Mouse (Mus musculus) midbrain, embryonic 11.5 days (tissue): ENCODE measurements at regions not wholly inside any gene's neighbourhood (a gene's known extent, or its start where the extent isn't known, plus 50 kb on each side); places are given as distances from the start of the nearest gene placed in this dataset.

Experiments
- ATAC-seq: fragments of 200-750 bp; cut with Nextera tagmentation; 2 replicates; pipeline ENCODE4 v1.8.0; 2017; ENCODE audit warnings: moderate TSS enrichment, moderate library complexity; ENCODE audit not compliant: low FRiP score
- DNase-seq: peaks from one replicate; pipeline ENCODE4 v3.0.0; 2015; ENCODE audit warnings: low spot score; ENCODE audit errors: missing footprints
- H3K27ac ChIP-seq: fragments of 300-500 bp; sonication (generic); 2 replicates; pipeline ENCODE4 v1.5.1; 2014; ENCODE audit warnings: low read depth, low read length
- H3K27me3 ChIP-seq: fragments of 300-500 bp; sonication (generic); 2 replicates; pipeline ENCODE4 v1.6.1; 2014; ENCODE audit warnings: mild to moderate bottlenecking, low read length, moderate library complexity, mixed read lengths; ENCODE audit not compliant: control insufficient read depth, insufficient read depth
- H3K36me3 ChIP-seq: fragments of 300-500 bp; sonication (generic); 2 replicates; pipeline ENCODE4 v1.6.1; 2014; ENCODE audit warnings: mild to moderate bottlenecking, low read length, moderate library complexity, mixed read lengths; ENCODE audit not compliant: control insufficient read depth, insufficient read depth
- H3K4me1 ChIP-seq: fragments of 300-500 bp; sonication (generic); 2 replicates; pipeline ENCODE4 v1.6.1; 2014; ENCODE audit warnings: low read length; ENCODE audit not compliant: control insufficient read depth, insufficient read depth
- H3K4me2 ChIP-seq: fragments of 300-500 bp; sonication (generic); 2 replicates; pipeline ENCODE4 v1.6.1; 2014; ENCODE audit warnings: mild to moderate bottlenecking, moderate library complexity
- H3K4me3 ChIP-seq: fragments of 300-500 bp; sonication (generic); 2 replicates; pipeline ENCODE4 v1.5.1; 2014; ENCODE audit warnings: low read depth, low read length
- H3K9ac ChIP-seq: fragments of 300-500 bp; sonication (generic); 2 replicates; pipeline ENCODE4 v1.6.1; 2014; ENCODE audit warnings: low read length
- H3K9me3 ChIP-seq: fragments of 300-500 bp; sonication (generic); 2 replicates; pipeline ENCODE4 v1.6.1; 2016; ENCODE audit warnings: low read length; ENCODE audit not compliant: control insufficient read depth
- WGBS: fragments of 180-500 bp; shearing (Covaris S2); extraction: QIAGEN DNeasy Blood & Tissue Kit; methylation state at CpG from one replicate; pipeline ENCODE4 v1.1.7; 2014; 5-methylcytosine and 5-hydroxymethylcytosine counted together

- H3K4me1 ChIP-seq: no peaks in the 10 kb centered on the region
- ATAC-seq (no peak), DNase-seq (no peak)
- no peaks in the 10 kb centered on the region for H3K9me3 ChIP-seq
- H3K9ac ChIP-seq: no peak overlapping the region
- H3K4me2 ChIP-seq: no peak overlapping the region
- WGBS: 82% methylated on average over 2 of the region's 2 CpGs
- no peaks in the 10 kb centered on the region for H3K36me3 ChIP-seq
- no peak overlapping the region for H3K27ac ChIP-seq
- H3K4me3 ChIP-seq: no peak overlapping the region
- no peaks in the 10 kb centered on the region for H3K27me3 ChIP-seq
Observed at GRCm38 (mm10) chr2:173843671-173844070, 106.4 kb downstream of the Vapb start.

GRCm38 (mm10) chr2:173844524-173844923, 107.2 kb downstream of the Vapb start:
- 93% methylated on average over 3 of the region's 3 CpGs for WGBS
- H3K9me3 ChIP-seq: no peaks in the 10 kb centered on the region
- no peaks in the 10 kb centered on the region for H3K4me1 ChIP-seq
- no peaks in the 10 kb centered on the region for H3K36me3 ChIP-seq
- no peak overlapping the region for H3K9ac ChIP-seq
- H3K27ac ChIP-seq: no peak overlapping the region
- H3K4me3 ChIP-seq: no peak overlapping the region
- H3K4me2 ChIP-seq: no peak overlapping the region
- H3K27me3 ChIP-seq: no peaks in the 10 kb centered on the region
- DNase-seq: no peak
- ATAC-seq: no peak

GRCm38 (mm10) chr2:173845155-173846029, 108.1 kb downstream of the Vapb start:
- WGBS: 82% methylated on average over 14 of the region's 14 CpGs
- H3K4me2 ChIP-seq: no peak overlapping the region
- H3K27ac ChIP-seq: no peak overlapping the region
- H3K36me3 ChIP-seq: no peaks in the 10 kb centered on the region
- no peaks in the 10 kb centered on the region for H3K4me1 ChIP-seq
- ATAC-seq (no peak), DNase-seq (no peak)
- H3K27me3 ChIP-seq: no peaks in the 10 kb centered on the region
- H3K9ac ChIP-seq: no peak overlapping the region
- no peak overlapping the region for H3K4me3 ChIP-seq
- no peaks in the 10 kb centered on the region for H3K9me3 ChIP-seq

GRCm38 (mm10) chr2:173851054-173851453, 113.7 kb downstream of the Vapb start:
- H3K27ac ChIP-seq: no peak overlapping the region
- DNase-seq (no peak), ATAC-seq (no peak)
- H3K36me3 ChIP-seq: no peaks in the 10 kb centered on the region
- H3K9me3 ChIP-seq: no peaks in the 10 kb centered on the region
- no peak overlapping the region for H3K4me2 ChIP-seq
- no peak overlapping the region for H3K9ac ChIP-seq
- H3K4me3 ChIP-seq: no peak overlapping the region
- WGBS: 80% methylated on average over 4 of the region's 4 CpGs
- H3K27me3 ChIP-seq: no peaks in the 10 kb centered on the region
- H3K4me1 ChIP-seq: no peaks in the 10 kb centered on the region

- ATAC-seq (peak; percentile 57; the same call in 1 of the 2 replicates), DNase-seq (peak; percentile 84)
- Histone ChIP-seq H3K4me3 (no peak overlapping the region), H3K27ac (no peak overlapping the region), H3K9me3 (no peaks in the 10 kb centered on the region), H3K27me3 (no peaks in the 10 kb centered on the region), H3K9ac (no peak overlapping the region), H3K4me2 (no peak overlapping the region), H3K4me1 (no peaks in the 10 kb centered on the region), H3K36me3 (no peaks in the 10 kb centered on the region)
- WGBS: 73% methylated on average over 13 of the region's 13 CpGs
Observed at GRCm38 (mm10) chr2:173854172-173854723, 116.9 kb downstream of the Vapb start.

- Histone ChIP-seq H3K4me1 (no peaks in the 10 kb centered on the region), H3K36me3 (no peaks in the 10 kb centered on the region), H3K9me3 (no peaks in the 10 kb centered on the region), H3K4me3 (no peak overlapping the region), H3K9ac (no peak overlapping the region), H3K27ac (no peak overlapping the region), H3K27me3 (no peaks in the 10 kb centered on the region), H3K4me2 (no peak overlapping the region)
- ATAC-seq (no peak), DNase-seq (no peak)
- 79% methylated on average over 7 of the region's 7 CpGs for WGBS
Observed at GRCm38 (mm10) chr2:173854846-173855245, 117.5 kb downstream of the Vapb start.

GRCm38 (mm10) chr2:173855296-173855695, 118.0 kb downstream of the Vapb start:
- H3K9ac ChIP-seq: no peak overlapping the region
- no peak overlapping the region for H3K4me3 ChIP-seq
- DNase-seq (no peak), ATAC-seq (no peak)
- H3K9me3 ChIP-seq: no peaks in the 10 kb centered on the region
- no peaks in the 10 kb centered on the region for H3K27me3 ChIP-seq
- no peaks in the 10 kb centered on the region for H3K36me3 ChIP-seq
- H3K4me1 ChIP-seq: no peaks in the 10 kb centered on the region
- no peak overlapping the region for H3K4me2 ChIP-seq
- 85% methylated on average over 4 of the region's 4 CpGs for WGBS
- H3K27ac ChIP-seq: no peak overlapping the region

- Histone ChIP-seq H3K4me2 (no peak overlapping the region), H3K36me3 (no peaks in the 10 kb centered on the region), H3K4me3 (no peak overlapping the region), H3K4me1 (no peaks in the 10 kb centered on the region), H3K9ac (no peak overlapping the region), H3K27me3 (no peaks in the 10 kb centered on the region), H3K9me3 (no peaks in the 10 kb centered on the region), H3K27ac (no peak overlapping the region)
- ATAC-seq (no peak), DNase-seq (no peak)
- WGBS: 82% methylated on average over 6 of the region's 6 CpGs
Observed at GRCm38 (mm10) chr2:173857006-173857405, 119.7 kb downstream of the Vapb start.

GRCm38 (mm10) chr2:173873048-173873447, 135.7 kb downstream of the Vapb start:
- Histone ChIP-seq H3K4me1 (no peaks in the 10 kb centered on the region), H3K9me3 (no peaks in the 10 kb centered on the region), H3K4me3 (no peak overlapping the region), H3K36me3 (no peaks in the 10 kb centered on the region), H3K4me2 (no peak overlapping the region), H3K27me3 (no peaks in the 10 kb centered on the region), H3K9ac (no peak overlapping the region), H3K27ac (no peak overlapping the region)
- DNase-seq: no peak
- ATAC-seq: no peak
- 85% methylated on average over 3 of the region's 3 CpGs for WGBS
